Mouse (Mus musculus) small intestine, adult 2 months (tissue): ENCODE data around the gene Lims1. TPM values are rescaled to one million over a fixed set of nuclear protein-coding genes. Genes with fewer than 3 reads are reported as not detected.

ENCODE experiments used
- H3K27ac ChIP-seq: fragments of 200-500 bp; 2 replicates; pipeline ENCODE4 v1.5.1; 2012; ENCODE audit warnings: low read depth, low read length, control low read depth, inconsistent platforms; ENCODE audit not compliant: insufficient read depth
- H3K27me3 ChIP-seq: fragments of 200-500 bp; 2 replicates; pipeline ENCODE4 v1.6.1; 2012; ENCODE audit warnings: mild to moderate bottlenecking, moderate library complexity, low read length, inconsistent platforms; ENCODE audit not compliant: control insufficient read depth, insufficient read depth
- H3K36me3 ChIP-seq: fragments of 200-500 bp; 2 replicates; pipeline ENCODE4 v1.6.1; 2012; ENCODE audit warnings: mild to moderate bottlenecking, low read length, control low read depth, inconsistent platforms; ENCODE audit not compliant: control insufficient read depth, insufficient read depth
- H3K4me1 ChIP-seq: fragments of 200-500 bp; 2 replicates; pipeline ENCODE4 v1.6.1; 2012; ENCODE audit warnings: low read length, inconsistent platforms, mixed read lengths; ENCODE audit not compliant: control insufficient read depth, insufficient read depth, insufficient read length
- H3K4me3 ChIP-seq: fragments of 200-500 bp; 2 replicates; pipeline ENCODE4 v1.5.1; 2012; ENCODE audit warnings: low read depth, mild to moderate bottlenecking, control low read depth, inconsistent platforms, low read length, moderate library complexity
- CTCF ChIP-seq: fragments of 200-500 bp; IDR thresholded peaks from 2 replicates; pipeline ENCODE4 v1.5.1; 2012; ENCODE audit warnings: low read depth, mild to moderate bottlenecking, control low read depth, inconsistent platforms, low read length, moderate library complexity, mixed read lengths; ENCODE audit not compliant: insufficient replicate concordance, insufficient read length; ENCODE audit errors: extremely low read depth
- POLR2A ChIP-seq: fragments of 200-500 bp; IDR thresholded peaks from 2 replicates; pipeline ENCODE4 v1.6.1; 2012; ENCODE audit warnings: low read depth, mild to moderate bottlenecking, control low read depth, inconsistent platforms, low read length, moderate library complexity
- WGBS: fragments of 180-500 bp; shearing (Covaris S2); methylation state at CpG from one replicate; pipeline ENCODE4 v1.1.7; 2018; 5-methylcytosine and 5-hydroxymethylcytosine counted together
- polyA plus RNA-seq: library from polyadenylated mRNA; depleted of rRNA; stranded (reverse); fragments of >200 nt; gene quantifications from 2 replicates; pipeline ENCODE4 v1.2.3, GENCODE M21; 2012; rRNA removed

Gene Lims1
- polyA plus RNA-seq, 1 experiment, result 3.5 TPM

GRCm38 (mm10) chr10:58446384-58447279 is 123.4 kb downstream of the Lims1 start, which contains the start of gene Ranbp2:
TSS of gene Ranbp2 (plus strand) at chr10:58446920.
- Histone ChIP-seq H3K27me3 (no peaks in the 10 kb centered on the region), H3K36me3 (no peaks in the 10 kb centered on the region), H3K27ac (peak within 1 kb of the TSS; percentile 94), H3K4me1 (no peaks in the 10 kb centered on the region), H3K4me3 (peak within 1 kb of the TSS; percentile 78)
- peak; percentile 90 for TF ChIP-seq POLR2A
- TF ChIP-seq CTCF, result no peak
- WGBS, result under 1% methylated on average over 91 of the region's 91 CpGs

- H3K4me3 ChIP-seq, result peak overlapping the region; percentile 78
- WGBS, result 1% methylated on average over 32 of the region's 32 CpGs
- peak overlapping the region; percentile 94 for H3K27ac ChIP-seq
- H3K27me3 ChIP-seq, result no peaks in the 10 kb centered on the region
- no peak for TF ChIP-seq POLR2A
- TF ChIP-seq CTCF, result no peak
- no peaks in the 10 kb centered on the region for H3K36me3 ChIP-seq
- H3K4me1 ChIP-seq, result no peaks in the 10 kb centered on the region
These were observed 124.1 kb downstream of the Lims1 start for GRCm38 (mm10) chr10:58447280-58447781.

GRCm38 (mm10) chr10:58451575-58451974 is 128.3 kb downstream of the Lims1 start:
- H3K36me3 ChIP-seq, result peaks cover 20% of the 10 kb centered on the region
- H3K27ac ChIP-seq, result no peak overlapping the region
- H3K4me3 ChIP-seq, result no peak overlapping the region
- H3K4me1 ChIP-seq, result no peaks in the 10 kb centered on the region
- TF ChIP-seq POLR2A (no peak), CTCF (no peak)
- no peaks in the 10 kb centered on the region for H3K27me3 ChIP-seq

- Histone ChIP-seq H3K4me1 (no peaks in the 10 kb centered on the region), H3K27ac (no peak overlapping the region), H3K36me3 (peaks cover 21% of the 10 kb centered on the region), H3K4me3 (no peak overlapping the region), H3K27me3 (no peaks in the 10 kb centered on the region)
- no peak for TF ChIP-seq POLR2A
- TF ChIP-seq CTCF, result no peak
- WGBS, result 92% methylated on average over 1 of the region's 1 CpGs
These were observed 128.9 kb downstream of the Lims1 start for GRCm38 (mm10) chr10:58452185-58452584.

GRCm38 (mm10) chr10:58459896-58460295 is 136.6 kb downstream of the Lims1 start:
- Histone ChIP-seq H3K4me1 (no peaks in the 10 kb centered on the region), H3K27me3 (no peaks in the 10 kb centered on the region), H3K4me3 (no peak overlapping the region), H3K27ac (no peak overlapping the region), H3K36me3 (peaks cover 51% of the 10 kb centered on the region)
- WGBS, result 89% methylated on average over 1 of the region's 1 CpGs
- no peak for TF ChIP-seq POLR2A
- TF ChIP-seq CTCF, result no peak

Other genes starting within 250 kb of the Lims1 start
- gene AW822073, start 98.5 kb upstream of the Lims1 start, polyA plus RNA-seq, result not detected in 2 replicates
- not detected in 2 replicates for gene Duxf3, start 90.8 kb upstream of the Lims1 start, polyA plus RNA-seq
- gene Gm4981, start 86.8 kb upstream of the Lims1 start, polyA plus RNA-seq, result not detected in 2 replicates
- gene Gcc2, start 68.0 kb upstream of the Lims1 start, polyA plus RNA-seq, result 3.2 and 6.2 TPM in 2 replicates
- 0.71 and 1.3 TPM in 2 replicates for gene Ranbp2, start 123.5 kb downstream of the Lims1 start, polyA plus RNA-seq
- 0.20 and 0.32 TPM in 2 replicates for gene Ccdc138, start 174.5 kb downstream of the Lims1 start, polyA plus RNA-seq